Mouse (Mus musculus): ENCODE data around the gene Cdc42ep1.
"Not testable (repeated sequence)": the region's sequence is repeated elsewhere in the genome, so short reads cannot be mapped to it uniquely, and the experiment has no call there.

The Cdc42ep1 gene

GRCm38 (mm10) chr15:78878792-78879516 is 36.5 kb downstream of the Cdc42ep1 start:
- DNase-seq (ENCODE audit: low spot score) = not testable (repeated sequence)

DNA sequence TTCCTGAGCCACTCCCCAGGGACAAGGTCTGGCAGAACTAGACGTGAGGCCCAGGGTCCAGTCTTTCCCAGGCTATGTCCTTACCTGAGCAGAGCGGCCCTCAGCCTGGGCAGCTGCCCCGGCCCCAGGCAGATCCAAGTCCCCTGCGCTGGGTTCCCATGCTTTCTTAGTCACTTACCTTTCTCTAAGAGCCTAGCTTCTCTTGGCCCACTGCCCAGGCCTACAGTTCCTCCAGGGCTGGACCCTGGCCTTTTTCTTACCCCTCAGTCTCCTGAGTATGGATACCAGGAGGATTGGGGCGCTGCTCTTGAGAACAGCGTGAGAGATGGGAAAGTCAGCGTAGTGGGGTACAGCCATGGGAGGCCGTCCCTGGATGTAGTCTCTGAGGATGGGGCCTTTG is 38.0 kb downstream of the Cdc42ep1 start:
- no peak for DNase-seq (ENCODE audit: low spot score)

GRCm38 (mm10) chr15:78881828-78882227 is 39.4 kb downstream of the Cdc42ep1 start:
- DNase-seq (ENCODE audit: low spot score) = no peak

GRCm38 (mm10) chr15:78889401-78889853 is 47.0 kb downstream of the Cdc42ep1 start:
- DNase-seq (ENCODE audit: low spot score) = no peak

- no peak for DNase-seq (ENCODE audit: low spot score)
Measured at GRCm38 (mm10) chr15:78892440-78892839, 50.0 kb downstream of the Cdc42ep1 start.

DNA sequence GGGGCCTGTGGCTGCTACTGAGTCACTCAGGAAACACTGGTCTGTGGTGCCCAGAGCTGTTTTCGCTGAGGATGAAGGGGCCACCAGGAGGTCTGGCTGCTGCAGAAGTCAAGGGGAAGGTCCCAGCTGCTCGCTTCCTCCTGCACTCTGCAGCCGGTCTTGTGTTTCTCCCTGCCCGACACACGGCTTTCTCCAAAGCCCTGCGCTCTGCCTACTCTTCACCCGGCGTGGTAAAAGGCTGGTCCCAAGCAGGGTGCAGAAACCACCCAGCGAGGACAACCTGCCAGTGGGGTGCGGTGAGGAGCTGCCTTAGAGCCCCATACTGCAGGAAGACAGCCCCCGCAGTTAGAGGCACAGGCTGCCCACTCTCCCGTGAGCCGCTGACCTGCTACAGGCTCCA is 52.3 kb downstream of the Cdc42ep1 start:
- no peak for DNase-seq (ENCODE audit: low spot score)

DNA sequence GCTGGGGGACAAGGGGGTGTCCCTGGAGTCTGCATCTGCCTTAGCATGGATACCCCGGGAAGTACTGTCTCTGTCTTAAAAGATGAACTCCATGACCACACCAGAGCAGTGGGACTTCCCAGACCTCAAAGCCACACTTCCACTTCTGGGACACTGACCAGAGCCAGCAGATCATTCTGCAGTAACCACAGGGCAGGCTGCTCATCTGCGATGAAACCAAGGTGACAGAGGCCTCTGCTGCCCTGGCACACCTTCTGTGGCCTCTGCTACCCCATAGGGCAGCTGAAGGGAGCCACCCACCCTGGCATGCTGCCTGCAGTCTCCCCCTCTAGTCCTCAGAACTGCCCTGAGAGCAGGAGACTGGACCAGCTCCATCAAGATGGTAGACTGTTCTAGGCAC is 53.3 kb downstream of the Cdc42ep1 start:
- DNase-seq (ENCODE audit: low spot score) = no peak

GRCm38 (mm10) chr15:78896149-78896548 is 53.7 kb downstream of the Cdc42ep1 start:
- DNase-seq (ENCODE audit: low spot score) = no peak

- no peak for DNase-seq (ENCODE audit: low spot score)
Measured at GRCm38 (mm10) chr15:78897488-78897887, 55.1 kb downstream of the Cdc42ep1 start.

GRCm38 (mm10) chr15:78898507-78899001 is 56.1 kb downstream of the Cdc42ep1 start:
- DNase-seq (ENCODE audit: low spot score) = no peak

- no peak for DNase-seq (ENCODE audit: low spot score)
Measured at GRCm38 (mm10) chr15:78899409-78899739, 57.0 kb downstream of the Cdc42ep1 start, which contains the start of gene Gm49510. Gm49510 (plus strand) TSS chr15:78899667.

- peak; percentile 50 for DNase-seq (ENCODE audit: low spot score)
Measured at GRCm38 (mm10) chr15:78899740-78900584, 57.5 kb downstream of the Cdc42ep1 start, which contains the start of gene Sh3bp1. Sh3bp1 (plus strand) TSS chr15:78899768.
